28 mouse cellular contexts compared by ENCODE assay signal in genomic region chr8:8871938-8872337, GRCm38 (mm10).
DNase-seq lines count a peak whose midpoint lies in the region; ATAC-seq and TF ChIP-seq lines count a peak whose summit lies in the region.
"Had no signal": no experiment of that assay in that cellular context is flagged by ENCODE, and none has a peak within 500 bp of the region (broad histone marks: within the 10 kb centered on the region; RNA-seq: fewer than 3 reads in every experiment).

No protein-coding gene starts in this region.

- in situ Hi-C loops in ES-E14 (cut with MboI; ENCODE audit: low sequenced_read_pairs in 2 of 2, unreplicated experiment in 2 of 2), result no loop called here

- H3K36me3 ChIP-seq in ES-Bruce4 (ENCODE audit: control insufficient read depth, insufficient read depth, low read length, poor library complexity, severe bottlenecking), result no peaks in the 10 kb centered on the region
- H3K36me3 ChIP-seq in ES-E14 (ENCODE audit: control insufficient read depth, insufficient read depth, low read length, poor library complexity, severe bottlenecking), result no peaks in the 10 kb centered on the region
- no peaks in the 10 kb centered on the region for H3K36me3 ChIP-seq in liver, embryonic 11.5 days (ENCODE audit: control insufficient read depth, insufficient read depth, low read length)
- H3K36me3 ChIP-seq: embryonic facial prominence, embryonic 13.5 days; embryonic facial prominence, embryonic 15.5 days; forebrain, embryonic 10.5 days; forebrain, embryonic 12.5 days had no signal

- H3K4me2 ChIP-seq in liver, embryonic 11.5 days, result no peak overlapping the region
- H3K4me2 ChIP-seq: embryonic facial prominence, embryonic 13.5 days; embryonic facial prominence, embryonic 15.5 days; forebrain, embryonic 12.5 days had no signal

- H3K9ac ChIP-seq in ES-Bruce4 (ENCODE audit: low read depth, poor library complexity, severe bottlenecking) (no peak overlapping the region), ES-E14 (ENCODE audit: insufficient read depth, low read depth, low read length, poor library complexity, severe bottlenecking) (no peak overlapping the region)
- H3K9ac ChIP-seq in liver, embryonic 11.5 days (ENCODE audit: low read depth, low read length), result no peak overlapping the region
- H3K9ac ChIP-seq: embryonic facial prominence, embryonic 13.5 days; embryonic facial prominence, embryonic 15.5 days; forebrain, embryonic 12.5 days had no signal

- DNase-seq in heart, adult 11 months, result peak; percentile 37
- no peak for DNase-seq in heart, adult 18-20 months
- DNase-seq in ES-E14 (ENCODE audit: low read depth, low spot score) (peak; percentile 39), ZHBTc4 (ENCODE audit: low read depth, low spot score) (peak; percentile 66)
- DNase-seq in urinary bladder, adult 18-20 months (ENCODE audit: low spot score in 2 of 2), result no peak
- no peak for DNase-seq in liver, embryonic 11.5 days (ENCODE audit: low spot score)
- DNase-seq: adrenal gland, adult 8-10 months; adrenal gland, postnatal 14 days; adrenal gland, postnatal 36 days; B cell, adult 2 months; cerebellum, adult 11-12 months; cerebellum, adult 2 months; cerebellum, adult 9-11 months; cerebellum, postnatal 14 days; cerebellum, postnatal 36 days; embryo, embryonic 11 days had no signal

- H3K27me3 ChIP-seq in ES-Bruce4 (ENCODE audit: control insufficient read depth, insufficient read depth, low read length, poor library complexity, severe bottlenecking), result no peaks in the 10 kb centered on the region
- H3K27me3 ChIP-seq in liver, embryonic 11.5 days (replicated peaks; ENCODE audit: control insufficient read depth, insufficient read depth, low read length), result no peaks in the 10 kb centered on the region
- H3K27me3 ChIP-seq: CH12.LX; embryonic facial prominence, embryonic 13.5 days; embryonic facial prominence, embryonic 15.5 days; Patski had no signal

- TF ChIP-seq CTCF in ES-Bruce4 (IDR thresholded peaks at IDR 0.05; ENCODE audit: low read depth, low read length), result no peak

- 84% methylated on average over 3 of the region's 3 CpGs for WGBS in liver, embryonic 11.5 days

- H3K4me1 ChIP-seq in ES-Bruce4 (ENCODE audit: control insufficient read depth, insufficient read depth, low read length), result peaks cover 7% of the 10 kb centered on the region
- peaks cover 5 to 11% of the 10 kb centered on the region in 2 experiments; a peak in 3 of 4 replicates for H3K4me1 ChIP-seq in ES-E14 (ENCODE audit: control insufficient read depth in 2 of 2, insufficient read depth in 2 of 2, low read length in 2 of 2, poor library complexity in 1 of 2)
- no peaks in the 10 kb centered on the region for H3K4me1 ChIP-seq in liver, embryonic 11.5 days (replicated peaks; ENCODE audit: control insufficient read depth, insufficient read depth, low read length)
- H3K4me1 ChIP-seq: embryonic facial prominence, embryonic 15.5 days had no signal

- H3K9me3 ChIP-seq in ES-Bruce4 (replicated peaks; ENCODE audit: control insufficient read depth, insufficient read depth, low read length, poor library complexity, severe bottlenecking) (no peaks in the 10 kb centered on the region), ES-E14 (ENCODE audit: control insufficient read depth, insufficient read depth, low read depth, low read length) (no peaks in the 10 kb centered on the region)
- H3K9me3 ChIP-seq in liver, embryonic 11.5 days (ENCODE audit: control insufficient read depth, low read length), result no peaks in the 10 kb centered on the region
- H3K9me3 ChIP-seq: embryonic facial prominence, embryonic 13.5 days; embryonic facial prominence, embryonic 15.5 days; forebrain, embryonic 10.5 days; forebrain, embryonic 12.5 days had no signal

- no peak overlapping the region for H3K27ac ChIP-seq in ES-Bruce4 (ENCODE audit: insufficient read depth, low read length)
- H3K27ac ChIP-seq in ES-E14 (ENCODE audit: insufficient read depth, low read depth, low read length, poor library complexity, severe bottlenecking), result no peak overlapping the region
- no peak overlapping the region for H3K27ac ChIP-seq in liver, embryonic 11.5 days (ENCODE audit: low read depth, low read length)
- H3K27ac ChIP-seq: embryonic facial prominence, embryonic 13.5 days; embryonic facial prominence, embryonic 15.5 days; forebrain, embryonic 10.5 days; forebrain, embryonic 12.5 days had no signal

- H3K4me3 ChIP-seq in ES-Bruce4 (ENCODE audit: low read depth, low read length) (no peak overlapping the region), ES-E14 (ENCODE audit: insufficient read depth in 1 of 2, low read depth in 1 of 2, low read length in 2 of 2, poor library complexity in 1 of 2, severe bottlenecking in 1 of 2) (no peak overlapping the region)
- no peak overlapping the region for H3K4me3 ChIP-seq in liver, embryonic 11.5 days (ENCODE audit: low read depth, low read length)
- H3K4me3 ChIP-seq: embryonic facial prominence, embryonic 13.5 days; embryonic facial prominence, embryonic 15.5 days; erythroblast, embryonic 14.5 days; forebrain, embryonic 10.5 days; forebrain, embryonic 12.5 days had no signal

- peak; percentile 93 for TF ChIP-seq EP300 in ES-Bruce4 (IDR thresholded peaks at IDR 0.05; ENCODE audit: insufficient read depth, low read depth, low read length)

- ATAC-seq in liver, embryonic 11.5 days (replicated peaks; ENCODE audit: low FRiP score), result no peak
- ATAC-seq: activated CD4-positive, CD25-positive, alpha-beta regulatory T cell, adult 4 months; CD4-positive, CD25-positive, alpha-beta regulatory T cell, adult 4 months; forebrain, embryonic 14.5 days; forebrain, embryonic 16.5 days; Patski had no signal

- TF ChIP-seq POLR2A in ES-Bruce4 (IDR thresholded peaks at IDR 0.05; ENCODE audit: insufficient read depth, low read length), result no peak

TF ChIP-seq in ES-E14, 5 proteins besides CTCF, POLR2A, EP300 and RAD21:
- TF ChIP-seq HCFC1 (IDR thresholded peaks at IDR 0.05; ENCODE audit: borderline replicate concordance, insufficient read depth, low read length) (no peak), ZC3H11A (IDR thresholded peaks at IDR 0.05; ENCODE audit: borderline replicate concordance, low read depth, low read length) (no peak), MAFK (IDR thresholded peaks at IDR 0.05; ENCODE audit: insufficient read depth, low read depth, low read length) (no peak)

Comparison
In these comparisons a context has a peak if more than half of its experiments do, and no peak if none do; other contexts are left out.
1. DNase-seq: peak in heart, adult 11 months (single experiment), ES-E14 (single experiment) and ZHBTc4 (single experiment); none in heart, adult 18-20 months (0 of 2), urinary bladder, adult 18-20 months (0 of 2) and liver, embryonic 11.5 days (single experiment).